Mouse (Mus musculus) cerebellum, adult 2 months (tissue): ENCODE measurements at regions not wholly inside any gene's neighbourhood (a gene's known extent, or its start where the extent isn't known, plus 50 kb on each side); places are given as distances from the start of the nearest gene placed in this dataset.

Experiments used
- CTCF ChIP-seq: fragments of 200-500 bp; IDR thresholded peaks from 2 replicates; pipeline ENCODE4 v1.5.1; 2011; ENCODE audit warnings: low read depth, mild to moderate bottlenecking, control low read depth, low read length, moderate library complexity, borderline replicate concordance; ENCODE audit not compliant: insufficient read depth
- POLR2A ChIP-seq: fragments of 200-500 bp; IDR thresholded peaks from 2 replicates; pipeline ENCODE4 v1.6.1; 2011; ENCODE audit warnings: low read length, control low read depth, borderline replicate concordance; ENCODE audit not compliant: insufficient read depth

GRCm38 (mm10) chr4:125252228-125252627 lies 124.6 kb upstream of the Zc3h12a start:
- TF ChIP-seq POLR2A (no peak), CTCF (no peak)
